Mouse (Mus musculus) gastrocnemius, adult 2 months (tissue): ENCODE data around the gene H2-Ab1. TPM values are rescaled to one million over a fixed set of nuclear protein-coding genes. Genes with fewer than 3 reads are reported as not detected.

ENCODE experiments used
- DNase-seq: peaks from one replicate; pipeline ENCODE4 v3.0.0; 2022
- H3K27ac ChIP-seq: fragments of 200-600 bp; 2 replicates; pipeline ENCODE4 v1.8.1; 2022; ENCODE audit warnings: mild to moderate bottlenecking
- H3K4me3 ChIP-seq: fragments of 200-600 bp; 2 replicates; pipeline ENCODE4 v1.8.1; 2022; ENCODE audit warnings: mild to moderate bottlenecking, moderate library complexity
- CTCF ChIP-seq: fragments of 200-600 bp; IDR thresholded peaks from 2 replicates; pipeline ENCODE4 v1.8.1; 2022; ENCODE audit warnings: antibody characterized with exemption, mild to moderate bottlenecking, moderate library complexity
- intact Hi-C: fragments of 180-260 bp; cut with DNase I; formaldehyde crosslinking; loops from one replicate; pipeline ENCODE4 v1.15.1; 2025
- total RNA-seq, 2 experiments: library from RNA; stranded (reverse); gene quantifications; 2 replicates each; pipeline ENCODE4 v1.2.3; 2021

The H2-Ab1 gene
- total RNA-seq, 2 experiments from 2014 or later: 3.1 to 4.7 TPM

DNA sequence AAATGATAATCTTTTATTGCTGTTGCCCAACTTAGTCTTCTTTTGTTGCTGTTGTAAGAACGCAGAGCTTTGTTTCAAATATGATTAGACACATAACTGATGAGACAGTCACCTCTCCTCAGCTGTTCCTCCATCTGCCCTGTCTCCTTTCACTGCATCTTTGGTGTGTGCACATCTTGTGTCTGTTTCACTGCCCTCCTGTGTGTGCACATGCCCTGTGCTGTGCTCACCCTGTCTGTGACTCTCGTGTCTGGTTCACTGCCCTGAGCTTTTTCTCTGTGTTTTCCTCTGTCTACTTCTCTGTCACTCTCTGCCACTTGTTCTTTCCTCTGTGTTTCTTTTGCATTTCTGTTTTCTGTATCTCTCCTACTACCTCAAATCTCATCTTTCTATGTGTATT, 12.7 kb downstream of the H2-Ab1 start:
- DNase-seq: no peak
- intact Hi-C loops: no loop called here
- H3K27ac ChIP-seq: no peak overlapping the region
- H3K4me3 ChIP-seq: no peak overlapping the region
- no peak for TF ChIP-seq CTCF

DNA sequence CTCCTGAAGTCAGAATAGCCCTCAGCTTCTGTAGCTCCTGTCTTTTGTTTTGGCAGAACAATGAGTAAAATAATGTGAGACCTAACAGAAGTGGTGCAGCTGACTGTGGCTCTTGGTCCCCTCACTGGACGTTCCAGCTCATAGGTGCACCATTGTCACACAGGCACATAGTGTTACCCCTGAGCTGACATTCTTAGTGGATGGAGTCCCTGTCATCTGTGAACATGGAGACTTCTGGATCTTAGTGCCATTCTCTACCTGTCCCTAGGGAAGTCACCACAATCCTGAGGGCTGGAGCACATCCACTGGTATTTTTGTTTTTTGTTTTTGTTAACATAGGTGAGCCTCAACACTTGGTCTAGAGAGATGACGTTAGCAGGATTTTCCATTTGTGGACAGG, 13.5 kb downstream of the H2-Ab1 start:
- no peak overlapping the region for H3K4me3 ChIP-seq
- no peak overlapping the region for H3K27ac ChIP-seq
- no peak for DNase-seq
- intact Hi-C loops: no loop called here
- TF ChIP-seq CTCF: no peak

DNA sequence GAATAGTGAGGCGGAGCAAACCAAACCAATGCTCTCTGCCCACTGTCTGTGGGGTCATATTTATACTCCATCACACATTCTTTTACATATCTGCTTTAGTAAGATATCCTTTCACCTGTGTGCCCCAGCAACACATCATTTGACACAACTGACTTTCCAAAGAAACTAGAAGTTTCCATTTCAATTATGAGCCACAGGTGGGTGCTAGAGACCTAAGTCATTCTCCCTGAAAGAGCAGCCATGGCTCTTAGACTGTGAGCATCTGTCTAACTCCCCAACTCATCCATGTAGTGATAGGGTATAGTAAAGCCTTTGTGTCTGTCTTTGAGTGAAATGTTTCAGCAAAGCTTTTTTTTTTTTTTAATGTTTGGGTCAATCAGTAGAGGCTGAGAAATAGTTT, 14.6 kb downstream of the H2-Ab1 start:
- intact Hi-C loops: no loop called here
- Histone ChIP-seq H3K27ac (no peak overlapping the region), H3K4me3 (no peak overlapping the region)
- TF ChIP-seq CTCF: no peak
- no peak for DNase-seq

DNA sequence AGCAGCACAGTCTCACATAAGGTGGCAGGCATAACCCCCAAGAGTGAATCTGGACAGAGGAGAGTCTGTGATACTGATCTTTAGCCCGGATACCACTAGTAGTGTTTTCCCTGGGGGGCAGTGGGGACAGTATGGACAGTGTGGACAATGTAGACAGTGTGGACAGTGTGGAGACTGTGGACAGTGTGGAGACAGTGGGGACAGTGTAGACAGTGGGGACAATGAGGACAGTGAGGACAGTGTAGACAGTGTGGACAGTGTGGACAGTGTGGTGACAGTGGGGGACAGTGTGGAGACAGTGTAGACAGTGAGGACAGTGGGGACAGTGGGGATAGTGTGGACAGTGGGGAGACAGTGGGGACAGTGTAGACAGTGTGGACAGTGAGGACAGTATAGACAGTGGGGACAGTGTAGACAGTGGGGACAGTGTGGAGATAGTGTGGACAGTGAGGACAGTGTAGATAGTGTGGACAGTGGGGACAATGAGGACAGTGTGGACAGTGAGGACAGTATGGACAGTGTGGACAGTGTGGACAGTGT, 23.1 kb downstream of the H2-Ab1 start:
- no peak for DNase-seq
- Histone ChIP-seq H3K27ac (no peak overlapping the region), H3K4me3 (no peak overlapping the region)
- no peak for TF ChIP-seq CTCF
- intact Hi-C loops: no loop called here

DNA sequence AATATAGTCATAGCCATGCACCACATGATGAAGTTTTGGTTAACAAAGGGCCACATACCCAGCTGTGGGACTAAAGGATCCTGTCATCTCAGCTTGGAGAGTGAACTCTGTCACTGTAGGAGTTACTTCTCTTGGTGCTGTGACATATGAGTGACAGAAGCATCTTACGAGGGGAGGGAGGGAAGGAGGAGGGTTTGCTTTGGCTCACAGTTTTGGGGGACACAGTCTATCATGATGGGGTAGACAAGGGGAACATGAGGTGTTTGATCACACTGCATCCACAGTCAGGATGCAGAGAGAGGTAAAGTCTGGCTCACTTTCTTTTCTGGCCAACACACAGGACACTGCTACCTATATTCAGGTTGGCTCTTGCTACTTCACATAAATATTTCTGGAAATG, 24.3 kb downstream of the H2-Ab1 start:
- intact Hi-C loops: no loop called here
- no peak overlapping the region for H3K27ac ChIP-seq
- no peak for TF ChIP-seq CTCF
- no peak overlapping the region for H3K4me3 ChIP-seq
- DNase-seq: no peak

DNA sequence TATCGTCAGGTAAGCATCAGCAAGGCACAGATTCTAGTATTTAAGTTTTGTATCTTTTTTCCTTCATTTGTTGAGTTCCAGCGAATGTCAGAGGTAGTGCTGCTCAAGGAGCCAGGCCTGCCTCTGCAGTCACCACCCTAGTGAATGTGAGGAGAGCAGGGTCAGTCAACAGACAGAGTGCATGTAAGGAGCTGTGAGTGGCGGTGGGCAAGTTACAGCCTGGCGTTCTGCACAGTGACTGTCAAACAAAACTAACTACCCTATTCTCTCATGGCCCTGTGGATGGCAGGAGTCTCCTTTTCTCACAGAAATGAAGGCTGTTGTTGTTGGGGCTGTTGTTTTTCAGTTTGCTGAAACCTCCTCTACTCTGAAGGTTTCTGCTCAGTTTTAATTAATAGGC, 27.9 kb downstream of the H2-Ab1 start:
- no peak overlapping the region for H3K4me3 ChIP-seq
- no peak for TF ChIP-seq CTCF
- intact Hi-C loops: no loop called here
- DNase-seq: no peak
- H3K27ac ChIP-seq: no peak overlapping the region

DNA sequence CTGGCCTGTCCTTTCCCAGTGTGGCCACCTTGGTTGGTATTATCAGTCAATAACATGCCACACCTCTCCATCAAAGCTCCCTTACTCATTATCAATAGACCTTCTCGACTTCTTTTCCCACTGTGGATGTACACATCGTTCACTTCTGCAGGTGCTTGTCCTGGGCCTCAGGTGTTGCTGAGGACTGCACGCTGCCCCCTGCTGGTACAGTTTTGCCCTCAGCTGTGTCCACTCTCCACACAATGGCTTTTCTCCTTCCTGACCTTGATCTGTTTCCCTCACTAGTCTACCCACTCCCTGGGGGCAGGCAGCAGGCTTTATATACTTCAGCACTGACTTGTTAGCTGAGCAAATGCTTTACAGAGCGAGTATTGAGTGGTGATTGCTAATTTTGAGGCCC, 28.4 kb downstream of the H2-Ab1 start:
- DNase-seq: no peak
- peak; percentile 51 for TF ChIP-seq CTCF
- Histone ChIP-seq H3K4me3 (no peak overlapping the region), H3K27ac (no peak overlapping the region)
- intact Hi-C loops: no loop called here

DNA sequence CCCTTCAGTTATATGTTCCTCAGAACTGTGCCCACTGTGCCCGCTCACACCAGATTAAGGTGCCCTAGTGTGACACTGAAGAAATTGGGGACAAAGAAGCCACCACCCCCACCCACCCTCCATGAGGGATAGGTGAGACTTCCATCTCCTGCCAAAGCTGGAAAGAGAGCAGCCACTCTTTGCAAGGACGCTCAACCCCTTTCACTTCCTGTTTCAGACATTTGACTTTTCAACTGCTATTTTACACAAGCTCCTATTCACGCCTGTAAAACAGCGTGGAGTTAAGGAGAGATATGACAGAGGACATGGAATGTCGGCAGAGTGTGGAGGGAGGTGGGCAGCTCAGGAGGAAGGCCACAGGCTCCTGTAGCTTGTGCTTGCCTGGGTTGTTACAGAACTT, 29.0 kb downstream of the H2-Ab1 start:
- no peak for DNase-seq
- Histone ChIP-seq H3K4me3 (no peak overlapping the region), H3K27ac (no peak overlapping the region)
- no peak for TF ChIP-seq CTCF
- intact Hi-C loops: no loop called here

DNA sequence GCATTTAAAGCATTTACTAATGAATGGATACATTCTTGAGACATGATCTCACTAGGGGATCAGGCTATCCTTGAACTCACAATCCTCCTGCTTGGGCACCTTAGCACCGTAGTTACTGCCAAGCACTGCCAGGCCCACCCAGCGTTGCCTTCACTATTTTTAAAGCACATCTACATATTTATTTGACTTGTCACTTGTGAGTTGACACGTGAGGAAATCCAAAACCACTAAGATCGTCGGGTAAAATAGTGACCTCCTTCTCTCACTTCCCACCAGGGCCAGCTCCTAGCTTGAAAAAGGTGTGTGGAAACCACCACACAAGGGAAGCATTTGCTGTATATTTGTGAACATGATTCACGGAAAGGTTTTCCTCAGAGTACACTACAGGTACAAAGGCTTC, 29.5 kb downstream of the H2-Ab1 start:
- no peak for DNase-seq
- intact Hi-C loops: no loop called here
- H3K4me3 ChIP-seq: no peak overlapping the region; the same call in 1 of the 2 replicates
- TF ChIP-seq CTCF: no peak
- no peak overlapping the region for H3K27ac ChIP-seq

DNA sequence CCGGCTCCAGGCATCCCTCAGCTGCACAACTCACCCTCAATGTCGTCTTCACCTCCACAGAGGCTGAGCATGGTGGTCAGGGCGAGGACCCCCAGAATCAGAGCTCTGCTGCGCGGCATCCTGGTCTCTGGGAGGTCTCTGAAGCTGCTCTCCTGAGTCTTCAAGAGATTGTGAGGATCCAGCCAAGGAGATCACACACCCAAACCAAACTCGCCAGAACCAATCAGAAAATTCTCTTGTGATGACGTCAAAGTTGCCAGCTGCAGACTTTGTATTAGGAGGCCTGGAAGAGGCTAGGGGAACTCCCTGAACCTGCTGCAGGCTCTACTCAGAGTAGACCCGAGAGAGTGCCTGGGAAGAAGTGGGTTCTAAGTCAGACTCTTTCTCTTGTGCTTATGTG, 30.2 kb downstream of the H2-Ab1 start, which contains the start of gene H2-Aa:
TSS of gene H2-Aa (minus strand) at position 176 of the 400 bp plus-strand sequence.
- intact Hi-C loops: no loop called here
- DNase-seq: peak; percentile 76
- no peak within 1 kb of the TSS for H3K27ac ChIP-seq
- no peak within 1 kb of the TSS; the same call in 1 of the 2 replicates for H3K4me3 ChIP-seq
- TF ChIP-seq CTCF: no peak

DNA sequence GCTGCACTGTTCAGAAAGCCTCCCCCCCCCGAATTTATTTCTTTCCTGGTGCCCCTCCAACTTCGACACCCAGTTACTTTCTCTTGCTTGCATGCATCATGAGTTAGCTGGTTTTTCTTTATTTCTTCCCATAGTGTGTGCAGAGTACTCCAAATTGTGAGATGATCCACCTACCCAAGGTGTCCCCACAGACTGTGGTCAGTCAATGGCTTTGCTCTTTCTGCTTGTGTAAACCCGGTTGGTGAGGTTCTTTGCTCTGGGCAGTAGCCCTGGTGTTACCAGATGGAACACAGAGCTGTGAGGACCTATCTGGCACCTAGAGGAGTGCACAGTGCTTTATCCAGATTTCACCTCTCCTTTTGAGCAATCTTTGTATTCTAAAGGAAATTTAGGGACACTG, 30.6 kb downstream of the H2-Ab1 start:
- intact Hi-C loops: no loop called here
- H3K4me3 ChIP-seq: no peak overlapping the region
- no peak overlapping the region for H3K27ac ChIP-seq
- TF ChIP-seq CTCF: no peak
- DNase-seq: no peak

DNA sequence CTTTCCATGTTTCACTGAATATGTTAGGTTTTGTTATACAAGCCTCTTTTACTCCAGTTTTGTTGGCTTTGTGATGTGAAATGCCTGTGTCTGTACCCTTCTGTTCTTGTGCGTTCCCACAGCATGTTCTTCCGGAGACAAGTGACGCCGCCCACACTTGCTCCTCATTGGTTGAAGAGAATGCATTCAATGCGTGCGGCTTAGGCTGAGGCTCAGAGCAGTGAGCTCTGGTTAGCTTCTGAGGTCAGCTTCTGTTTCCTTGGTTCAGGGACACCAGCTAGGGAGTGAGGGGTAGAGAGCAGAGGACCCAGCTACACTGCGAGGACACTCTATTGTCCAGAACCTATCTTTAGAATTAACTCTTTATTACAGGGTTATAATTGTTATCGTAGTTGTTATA, 34.1 kb downstream of the H2-Ab1 start:
- no peak for TF ChIP-seq CTCF
- Histone ChIP-seq H3K27ac (no peak overlapping the region), H3K4me3 (no peak overlapping the region)
- DNase-seq: peak; percentile 68
- intact Hi-C loops: no loop called here

DNA sequence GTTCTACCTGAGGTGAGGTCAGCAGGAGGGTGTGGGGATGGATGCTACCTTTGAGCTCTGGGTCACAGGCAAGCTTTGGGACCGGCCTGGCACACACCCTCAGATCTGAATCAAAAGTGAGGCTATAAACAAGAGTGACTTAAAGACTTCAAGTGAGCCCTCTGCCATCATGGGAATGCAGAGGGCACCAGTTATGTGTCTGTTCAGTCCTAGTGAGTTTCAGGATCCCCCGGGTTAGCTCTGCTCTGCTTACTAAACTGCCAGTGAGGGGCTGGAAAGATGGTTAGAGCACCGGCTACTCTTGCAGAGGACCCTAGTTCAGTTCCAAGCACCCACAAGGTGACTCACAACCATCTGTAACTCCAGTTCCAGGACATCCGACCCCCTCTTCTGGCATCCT, 35.1 kb downstream of the H2-Ab1 start:
- no peak for TF ChIP-seq CTCF
- no peak overlapping the region for H3K27ac ChIP-seq
- H3K4me3 ChIP-seq: no peak overlapping the region
- intact Hi-C loops: no loop called here
- DNase-seq: no peak

DNA sequence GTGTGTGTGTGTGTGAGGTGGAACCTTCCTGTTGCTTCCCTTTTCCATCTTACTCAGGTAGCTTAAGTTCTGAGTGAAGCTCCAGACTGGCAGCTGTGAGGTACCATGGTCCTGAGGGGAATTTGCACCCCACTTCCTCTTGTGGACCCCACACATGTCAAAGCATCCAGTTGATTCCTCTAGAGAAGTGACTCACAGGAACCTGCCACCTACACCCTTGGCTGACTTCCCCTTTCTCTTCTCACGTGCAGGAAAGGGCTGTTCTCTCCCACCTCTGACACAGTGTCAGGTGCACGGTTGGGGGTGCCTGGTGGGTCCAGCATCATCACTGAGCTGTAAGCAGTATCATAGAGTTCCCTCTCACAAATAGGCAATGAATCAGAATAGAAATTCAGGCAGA, 36.0 kb downstream of the H2-Ab1 start:
- intact Hi-C loops: no loop called here
- TF ChIP-seq CTCF: no peak
- no peak for DNase-seq
- H3K4me3 ChIP-seq: no peak overlapping the region
- H3K27ac ChIP-seq: no peak overlapping the region

DNA sequence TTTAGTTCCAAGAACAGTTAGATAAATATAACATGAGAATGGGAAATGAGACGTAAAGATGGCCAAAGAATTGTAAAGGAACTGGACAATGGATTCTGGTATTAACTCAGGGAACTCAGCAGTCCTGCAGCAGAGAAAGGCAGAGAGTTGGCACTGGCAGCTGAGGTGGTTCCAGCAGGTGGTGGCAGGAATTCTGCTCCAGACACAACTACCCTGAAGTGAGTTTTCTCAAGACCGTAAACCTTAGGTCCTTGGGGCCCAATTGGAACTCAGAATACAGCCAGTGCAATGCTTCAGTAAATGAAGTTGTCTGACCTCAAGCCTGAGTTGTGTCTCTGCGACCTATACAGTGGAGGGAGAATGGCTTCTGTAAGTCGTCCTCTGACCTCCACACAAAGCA, 36.8 kb downstream of the H2-Ab1 start:
- no peak overlapping the region for H3K27ac ChIP-seq
- intact Hi-C loops: no loop called here
- H3K4me3 ChIP-seq: no peak overlapping the region
- no peak for TF ChIP-seq CTCF
- no peak for DNase-seq
